Mouse (Mus musculus) megakaryocyte, embryonic 14.5 days (primary cell): ENCODE measurements around the gene Cul5. TPM values are rescaled to one million over a fixed set of nuclear protein-coding genes. Genes with fewer than 3 reads are reported as not detected.

ENCODE experiments used
- H3K27me3 ChIP-seq: replicated peaks from 2 replicates; pipeline ENCODE3; 2012; ENCODE audit warnings: inconsistent platforms
- H3K36me3 ChIP-seq: replicated peaks from 2 replicates; pipeline ENCODE3; 2012; ENCODE audit warnings: low read length, inconsistent platforms, mixed read lengths
- H3K4me1 ChIP-seq: 2 replicates; pipeline ENCODE4 v1.6.1; 2012; ENCODE audit warnings: inconsistent platforms
- H3K4me3 ChIP-seq: replicated peaks from 2 replicates; pipeline ENCODE3; 2012; ENCODE audit warnings: moderate library complexity, mild to moderate bottlenecking, inconsistent platforms
- H3K9me3 ChIP-seq: 2 replicates; pipeline ENCODE4 v1.6.1; 2012; ENCODE audit warnings: inconsistent platforms
- FLI1 ChIP-seq: IDR thresholded peaks from 2 replicates; pipeline ENCODE4 v1.6.1; 2012; ENCODE audit warnings: low read length, inconsistent platforms, mixed read lengths
- GATA1 ChIP-seq: IDR thresholded peaks from 3 replicates; pipeline ENCODE4 v1.6.1; 2012; ENCODE audit warnings: mixed read lengths, low read length, inconsistent platforms, borderline replicate concordance
- polyA plus RNA-seq: library from polyadenylated mRNA; stranded (reverse); fragments of >175 nt; gene quantifications from 2 replicates; pipeline ENCODE4 v1.2.3, GENCODE M21; 2012; ENCODE audit warnings: low replicate concordance; ENCODE audit not compliant: insufficient read depth

Gene Cul5
- polyA plus RNA-seq, 1 experiment: 3.2 TPM

DNA sequence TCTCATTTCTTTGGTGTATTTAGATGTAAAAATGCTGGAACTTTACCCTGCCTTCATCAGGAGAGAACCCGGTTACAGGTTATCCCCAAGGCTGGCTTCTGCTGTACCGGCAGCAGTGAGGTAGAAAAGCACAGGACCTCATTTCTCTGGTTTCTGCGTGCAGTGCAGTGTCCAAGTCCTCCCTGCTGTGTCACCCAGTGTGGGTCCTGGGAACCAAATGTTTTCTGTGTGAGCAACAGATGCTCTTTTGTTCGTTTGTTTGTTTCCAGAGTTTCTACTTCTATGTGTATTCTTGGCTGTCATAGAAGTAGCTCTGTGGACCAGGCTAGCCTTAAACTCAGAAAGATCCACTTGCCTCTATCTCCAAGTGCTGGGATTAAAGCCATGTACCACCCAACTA is 87.9 kb downstream of the Cul5 start:
- no peak for TF ChIP-seq GATA1
- TF ChIP-seq FLI1: no peak
- peaks cover 98% of the 10 kb centered on the region for H3K36me3 ChIP-seq
- H3K9me3 ChIP-seq: peaks cover 11% of the 10 kb centered on the region; the same call in 1 of the 2 replicates
- peaks cover 22% of the 10 kb centered on the region; the same call in 1 of the 2 replicates for H3K4me1 ChIP-seq
- H3K4me3 ChIP-seq: no peak overlapping the region
- H3K27me3 ChIP-seq: no peaks in the 10 kb centered on the region

DNA sequence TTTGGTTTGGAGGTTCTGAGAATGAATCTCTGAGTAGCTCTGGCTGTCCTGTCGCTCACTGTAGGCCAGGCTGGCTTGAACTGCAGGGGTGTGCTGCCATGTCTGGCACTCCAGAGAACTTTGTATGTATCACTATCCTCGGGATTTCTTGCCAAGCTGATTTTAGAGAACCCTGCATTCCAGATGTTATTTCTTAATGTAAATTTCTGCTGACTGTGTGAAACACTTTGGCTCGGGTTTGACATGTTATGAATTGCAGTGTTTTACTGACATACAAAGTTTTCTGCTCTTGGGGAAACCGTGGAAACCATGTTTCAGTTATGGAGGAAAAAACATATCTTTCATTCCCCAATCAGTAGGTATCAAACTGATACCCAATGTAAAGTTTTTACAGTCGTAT is 94.1 kb downstream of the Cul5 start:
- Histone ChIP-seq H3K9me3 (no peaks in the 10 kb centered on the region), H3K36me3 (peaks cover 88% of the 10 kb centered on the region)

DNA sequence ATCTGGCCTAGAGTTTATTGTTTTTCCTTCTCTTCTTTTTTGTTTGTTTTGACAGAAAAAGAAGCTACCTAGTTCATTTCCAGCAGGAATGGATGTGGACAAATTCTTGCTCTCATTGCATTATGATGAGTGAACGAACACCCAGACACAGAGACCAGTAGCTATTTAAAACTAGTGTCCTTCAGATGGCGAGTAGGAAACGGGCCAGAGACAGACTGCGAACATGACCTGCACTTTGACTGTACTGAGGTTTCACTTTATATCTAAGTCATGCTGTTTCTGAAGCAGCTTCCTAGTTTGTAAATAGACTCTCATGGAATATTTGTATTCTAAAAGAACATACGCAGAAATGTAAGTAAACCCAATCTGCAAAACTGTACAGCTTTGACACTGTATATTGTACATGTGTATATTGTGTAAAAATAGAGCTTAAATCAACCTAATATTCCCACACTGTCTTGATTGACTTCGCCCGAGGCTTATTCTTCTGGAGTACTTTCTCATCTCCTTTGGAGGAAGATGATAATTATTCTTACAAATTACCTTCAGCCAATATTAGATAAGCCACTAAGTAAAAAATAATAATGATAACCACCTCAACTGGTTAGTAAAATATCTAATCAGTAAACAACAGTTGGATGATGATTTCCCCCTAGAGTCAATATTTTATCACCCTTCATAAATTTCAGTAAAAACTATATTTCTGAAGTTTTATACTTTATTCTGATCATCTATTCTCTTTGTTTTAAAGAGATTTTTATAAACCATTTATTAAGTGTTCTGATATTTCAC is 97.1 kb downstream of the Cul5 start:
- Histone ChIP-seq H3K9me3 (no peaks in the 10 kb centered on the region), H3K36me3 (peaks cover 86% of the 10 kb centered on the region), H3K4me3 (peak overlapping the region; percentile 74), H3K27me3 (no peaks in the 10 kb centered on the region), H3K4me1 (peaks cover 53% of the 10 kb centered on the region)
- no peak for TF ChIP-seq FLI1
- no peak for TF ChIP-seq GATA1

More for the DNA sequence above, 94.1 kb downstream of the Cul5 start:
- Histone ChIP-seq H3K4me1 (peaks cover 41% of the 10 kb centered on the region), H3K27me3 (no peaks in the 10 kb centered on the region), H3K4me3 (no peak overlapping the region)
- TF ChIP-seq GATA1 (no peak), FLI1 (no peak)

DNA sequence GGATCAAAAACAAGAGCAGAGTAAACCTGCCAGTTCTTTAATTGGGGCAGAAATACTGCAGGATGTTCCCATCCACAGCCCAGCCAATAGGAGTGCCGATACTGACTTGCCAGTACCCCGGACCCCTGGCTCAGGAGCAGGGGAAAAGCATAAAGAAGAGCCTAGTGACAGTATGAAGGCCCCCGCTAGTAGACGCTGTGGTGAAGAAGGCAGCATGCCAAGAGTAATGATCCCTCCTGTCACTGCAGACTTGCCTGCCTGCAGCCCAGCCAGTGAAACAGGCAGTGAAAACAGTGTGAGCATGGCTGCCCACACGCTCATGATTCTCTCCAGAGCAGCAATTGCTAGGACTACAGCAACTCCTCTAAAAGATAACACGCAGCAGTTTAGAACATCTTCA is 99.2 kb downstream of the Cul5 start:
- no peak for TF ChIP-seq FLI1
- Histone ChIP-seq H3K27me3 (no peaks in the 10 kb centered on the region), H3K9me3 (no peaks in the 10 kb centered on the region), H3K4me1 (peaks cover 49% of the 10 kb centered on the region), H3K4me3 (peak overlapping the region; percentile 62), H3K36me3 (peaks cover 87% of the 10 kb centered on the region)

Other genes starting within 250 kb of the Cul5 start
- 0.06 TPM in 1 of 2 replicates, not detected in the other for gene Atm, start 133.3 kb downstream of the Cul5 start, polyA plus RNA-seq
- 0.26 and 0.66 TPM in 2 replicates for gene Npat, start 133.0 kb downstream of the Cul5 start, polyA plus RNA-seq
- 34.4 and 110 TPM in 2 replicates for gene Acat1, start 59.6 kb downstream of the Cul5 start, polyA plus RNA-seq
- gene Rab39, start 36.2 kb upstream of the Cul5 start, polyA plus RNA-seq: 0.31 TPM in 1 of 2 replicates, not detected in the other
- 0.67 TPM in 1 of 2 replicates, not detected in the other for gene Slc35f2, start 101.5 kb upstream of the Cul5 start, polyA plus RNA-seq
- not detected in 2 replicates for gene Sln, start 180.2 kb upstream of the Cul5 start, polyA plus RNA-seq